Mouse (Mus musculus) myocyte (in vitro differentiated cells): Measurements from ENCODE around the gene Pxmp4. TPM values are rescaled to one million over a fixed set of nuclear protein-coding genes. Genes with fewer than 3 reads are reported as not detected.

Source experiments
- H3K27me3 ChIP-seq: one replicate; pipeline ENCODE4 v1.6.1; 2011; ENCODE audit not compliant: control insufficient read depth, insufficient read depth, insufficient read length
- H3K36me3 ChIP-seq: one replicate; pipeline ENCODE4 v1.6.1; 2011; ENCODE audit not compliant: control insufficient read depth, insufficient read depth
- H3K4me2 ChIP-seq: one replicate; pipeline ENCODE4 v1.6.1; 2011; ENCODE audit warnings: low read depth, control low read depth
- H3K4me3 ChIP-seq: one replicate; pipeline ENCODE4 v1.5.1; 2011; ENCODE audit warnings: mild to moderate bottlenecking, control low read depth, moderate library complexity
- H3K79me2 ChIP-seq: one replicate; pipeline ENCODE4 v1.6.1; 2011; ENCODE audit not compliant: control insufficient read depth, insufficient read depth
- H3ac ChIP-seq: one replicate; pipeline ENCODE4 v1.6.1; 2011; ENCODE audit not compliant: control insufficient read depth, insufficient read length
- CEBPB ChIP-seq: IDR thresholded peaks from 2 replicates; pipeline ENCODE4 v1.6.1; 2011; ENCODE audit warnings: mild to moderate bottlenecking, moderate library complexity; ENCODE audit not compliant: poor library complexity, insufficient read depth, severe bottlenecking
- E2F4 ChIP-seq: IDR thresholded peaks from one replicate; pipeline ENCODE4 v1.6.1; 2011; ENCODE audit warnings: mild to moderate bottlenecking, control low read depth, moderate library complexity; ENCODE audit not compliant: insufficient read depth
- MAX ChIP-seq: IDR thresholded peaks from one replicate; pipeline ENCODE4 v1.6.1; 2011; ENCODE audit warnings: low read depth, mild to moderate bottlenecking, control low read depth
- MYOD1 ChIP-seq, 3 experiments: IDR thresholded peaks; one replicate each; pipeline ENCODE4 v1.6.1; 2011; ENCODE audit warnings: control low read depth in 2 of 3, low read depth in 2 of 3, mild to moderate bottlenecking in 2 of 3, moderate library complexity in 1 of 3; ENCODE audit not compliant: insufficient read length in 2 of 3, control insufficient read depth in 1 of 3
- MYOG ChIP-seq, 3 experiments: IDR thresholded peaks; one replicate each; pipeline ENCODE4 v1.6.1; 2011; ENCODE audit warnings: control low read depth in 2 of 3, low read depth in 2 of 3, mild to moderate bottlenecking in 2 of 3; ENCODE audit not compliant: insufficient read length in 2 of 3, control insufficient read depth in 1 of 3, insufficient read depth in 1 of 3
- POLR2A ChIP-seq: IDR thresholded peaks from one replicate; pipeline ENCODE4 v1.6.1; 2011; ENCODE audit warnings: low read depth, mild to moderate bottlenecking, control low read depth, moderate library complexity; ENCODE audit not compliant: insufficient read length
- POLR2AphosphoS2 ChIP-seq: IDR thresholded peaks from one replicate; pipeline ENCODE4 v1.6.1; 2011; ENCODE audit warnings: low read depth, control low read depth; ENCODE audit not compliant: insufficient read length
- REST ChIP-seq: IDR thresholded peaks from one replicate; pipeline ENCODE4 v1.6.1; 2011; ENCODE audit warnings: mild to moderate bottlenecking, control low read depth, moderate library complexity; ENCODE audit not compliant: insufficient read depth, insufficient read length
- SRF ChIP-seq: IDR thresholded peaks from one replicate; pipeline ENCODE4 v1.6.1; 2011; ENCODE audit warnings: low read depth; ENCODE audit not compliant: control insufficient read depth, insufficient read length
- TCF12 ChIP-seq: IDR thresholded peaks from one replicate; pipeline ENCODE4 v1.6.1; 2011; ENCODE audit warnings: mild to moderate bottlenecking, control low read depth; ENCODE audit not compliant: poor library complexity, insufficient read depth, severe bottlenecking
- TCF3 ChIP-seq: IDR thresholded peaks from one replicate; pipeline ENCODE4 v1.6.1; 2011; ENCODE audit warnings: low read depth, control low read depth; ENCODE audit not compliant: insufficient read length
- USF1 ChIP-seq: IDR thresholded peaks from one replicate; pipeline ENCODE4 v1.6.1; 2011; ENCODE audit warnings: low read depth, mild to moderate bottlenecking, control low read depth, moderate library complexity
- polyA plus RNA-seq: library from polyadenylated mRNA; unstranded; fragments of >200 nt; fragmentation: generic; extraction: Trizol; gene quantifications from one replicate; pipeline ENCODE4 v1.2.1, GENCODE M21; 2012; ENCODE audit warnings: missing spikeins

The Pxmp4 gene
- polyA plus RNA-seq, 1 experiment = 12.5 TPM

- no peak overlapping the region for H3K4me2 ChIP-seq
- H3K27me3 ChIP-seq = no peaks in the 10 kb centered on the region
- H3K36me3 ChIP-seq = peaks cover 4% of the 10 kb centered on the region
- H3ac ChIP-seq = no peak overlapping the region
- no peak overlapping the region for H3K4me3 ChIP-seq
- no peaks in the 10 kb centered on the region for H3K79me2 ChIP-seq
- TF ChIP-seq REST (no peak), SRF (no peak), POLR2AphosphoS2 (no peak), USF1 (no peak), POLR2A (no peak), MAX (no peak), TCF3 (no peak), TCF12 (no peak)
Observed at GRCm38 (mm10) chr2:154638521-154638920, 35.0 kb upstream of the Pxmp4 start.

GRCm38 (mm10) chr2:154635826-154636225 lies 32.3 kb upstream of the Pxmp4 start:
- Histone ChIP-seq H3K4me3 (no peak overlapping the region), H3K36me3 (peaks cover 10% of the 10 kb centered on the region), H3K4me2 (no peak overlapping the region), H3ac (no peak overlapping the region), H3K27me3 (no peaks in the 10 kb centered on the region), H3K79me2 (no peaks in the 10 kb centered on the region)
- TF ChIP-seq CEBPB (no peak), POLR2A (no peak), TCF3 (no peak), REST (no peak), E2F4 (no peak), SRF (no peak), MYOD1 (IDR thresholded peaks at IDR 0.05; ENCODE audit: control insufficient read depth in 1 of 3, insufficient read length in 2 of 3, low read depth in 2 of 3) (no peak), USF1 (no peak), TCF12 (no peak), MAX (no peak), POLR2AphosphoS2 (no peak), MYOG (IDR thresholded peaks at IDR 0.05; ENCODE audit: control insufficient read depth in 1 of 3, insufficient read depth in 1 of 3, insufficient read length in 2 of 3, low read depth in 2 of 3) (no peak)

- TF ChIP-seq TCF12 (no peak), TCF3 (no peak), REST (no peak), POLR2AphosphoS2 (no peak), MAX (no peak), POLR2A (no peak), CEBPB (no peak), USF1 (no peak), MYOD1 (IDR thresholded peaks at IDR 0.05; ENCODE audit: control insufficient read depth in 1 of 3, insufficient read length in 2 of 3, low read depth in 2 of 3) (no peak), MYOG (IDR thresholded peaks at IDR 0.05; ENCODE audit: control insufficient read depth in 1 of 3, insufficient read depth in 1 of 3, insufficient read length in 2 of 3, low read depth in 2 of 3) (no peak), SRF (no peak), E2F4 (no peak)
- Histone ChIP-seq H3K36me3 (peaks cover 10% of the 10 kb centered on the region), H3K4me2 (no peak overlapping the region), H3K79me2 (no peaks in the 10 kb centered on the region), H3ac (no peak overlapping the region), H3K4me3 (no peak overlapping the region), H3K27me3 (no peaks in the 10 kb centered on the region)
Observed at GRCm38 (mm10) chr2:154633876-154634644, 30.6 kb upstream of the Pxmp4 start.

- H3K4me3 ChIP-seq = no peak overlapping the region
- H3K4me2 ChIP-seq = no peak overlapping the region
- no peak for TF ChIP-seq TCF3
- no peak for TF ChIP-seq SRF
- TF ChIP-seq E2F4 = no peak
- TF ChIP-seq TCF12 = no peak
- no peak for TF ChIP-seq POLR2A
- no peak for TF ChIP-seq REST
- TF ChIP-seq USF1 = no peak
- no peak for TF ChIP-seq POLR2AphosphoS2
- H3K79me2 ChIP-seq = no peaks in the 10 kb centered on the region
- H3ac ChIP-seq = no peak overlapping the region
- H3K36me3 ChIP-seq = peaks cover 7% of the 10 kb centered on the region
- H3K27me3 ChIP-seq = no peaks in the 10 kb centered on the region
Observed at GRCm38 (mm10) chr2:154633039-154633742, 29.7 kb upstream of the Pxmp4 start.
